Mouse (Mus musculus) thymus, adult 2 months (tissue): ENCODE measurements around the gene Sec13.

Experiments
- CTCF ChIP-seq: fragments of 200-500 bp; IDR thresholded peaks from 2 replicates; pipeline ENCODE4 v1.5.1; 2012; ENCODE audit warnings: mild to moderate bottlenecking, control low read depth, low read length, moderate library complexity, borderline replicate concordance; ENCODE audit not compliant: control insufficient read depth, poor library complexity, insufficient read depth; ENCODE audit errors: extremely low read depth
- POLR2A ChIP-seq: fragments of 200-500 bp; IDR thresholded peaks from 2 replicates; pipeline ENCODE4 v1.6.1; 2012; ENCODE audit warnings: mild to moderate bottlenecking, low read length, control low read depth, moderate library complexity; ENCODE audit not compliant: control insufficient read depth, poor library complexity, insufficient read depth; ENCODE audit errors: extremely low read depth

DNA sequence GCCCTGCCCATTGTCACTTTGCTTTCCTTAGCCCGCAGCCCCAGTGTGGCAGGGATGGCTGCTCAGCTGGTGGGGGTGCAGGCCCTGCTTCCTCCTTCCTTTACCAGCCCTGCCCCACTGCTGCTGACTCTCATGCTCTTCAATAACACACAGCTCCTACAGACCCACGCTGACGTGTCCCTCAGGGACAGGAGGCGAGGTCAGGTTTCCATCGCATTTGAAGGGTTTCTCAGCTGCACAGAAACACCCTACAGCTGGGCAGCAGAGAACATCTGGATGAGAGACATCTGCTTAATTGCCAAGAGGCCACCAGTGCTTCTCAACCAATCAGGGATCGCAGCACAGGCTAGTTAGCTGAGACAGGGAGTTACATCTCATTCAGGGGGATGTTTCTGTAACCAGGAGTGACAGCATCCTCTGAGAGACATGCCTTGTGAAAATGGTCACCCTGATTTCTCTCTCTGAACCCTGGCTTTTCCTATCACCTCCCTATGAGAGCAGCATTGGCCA, 47.0 kb upstream of the Sec13 start:
- TF ChIP-seq CTCF (no peak), POLR2A (no peak)
